ENCODE assay signal across 21 mouse cellular contexts in genomic region chr7:25432381-25432780, GRCm38 (mm10). TPM values are rescaled to one million over a fixed set of nuclear protein-coding genes. Genes with fewer than 3 reads are reported as not detected.
DNase-seq lines count a peak whose midpoint lies in the region; ATAC-seq and TF ChIP-seq lines count a peak whose summit lies in the region.
"Had no signal": no experiment of that assay in that cellular context is flagged by ENCODE, and none has a peak within 500 bp of the region (broad histone marks: within the 10 kb centered on the region; RNA-seq: fewer than 3 reads in every experiment).

No protein-coding gene starts in this region.

- no peak overlapping the region for H3K4me2 ChIP-seq in hindbrain, embryonic 12.5 days (replicated peaks)
- H3K4me2 ChIP-seq in intestine, embryonic 16.5 days (ENCODE audit: low read depth, low read length), result no peak overlapping the region
- H3K4me2 ChIP-seq: embryonic facial prominence, embryonic 12.5 days; kidney, embryonic 15.5 days; limb, embryonic 13.5 days; lung, embryonic 14.5 days; neural tube, embryonic 15.5 days had no signal

- DNase-seq in hindbrain, embryonic 10.5 days (ENCODE audit: low spot score), result no peak
- no peak for DNase-seq in spleen, adult 2 months (ENCODE audit: low read depth in 1 of 2, low spot score in 2 of 2)
- DNase-seq in spleen, adult 12 weeks (ENCODE audit: low spot score), result no peak
- DNase-seq in adrenal gland, adult 18-20 months (ENCODE audit: low spot score in 2 of 2), result no peak
- no peak for DNase-seq in cerebellum, adult 9-11 months
- DNase-seq: cerebellum, adult 11-12 months; lung, embryonic 14.5 days had no signal

- H3K4me1 ChIP-seq in hindbrain, embryonic 10.5 days (replicated peaks), result peaks cover 27% of the 10 kb centered on the region
- H3K4me1 ChIP-seq in hindbrain, embryonic 12.5 days, result peaks cover 13% of the 10 kb centered on the region
- H3K4me1 ChIP-seq in spleen, adult 2 months (ENCODE audit: control insufficient read depth, insufficient read depth, insufficient read length), result peaks cover 43% of the 10 kb centered on the region
- peaks cover 10% of the 10 kb centered on the region for H3K4me1 ChIP-seq in intestine, embryonic 16.5 days (ENCODE audit: control insufficient read depth, insufficient read depth, low read length)

- TF ChIP-seq POLR2A in spleen, adult 2 months (IDR thresholded peaks at IDR 0.05; ENCODE audit: low read depth, low read length), result no peak

- H3K36me3 ChIP-seq in hindbrain, embryonic 10.5 days, result no peaks in the 10 kb centered on the region
- H3K36me3 ChIP-seq in hindbrain, embryonic 12.5 days, result no peaks in the 10 kb centered on the region
- no peaks in the 10 kb centered on the region for H3K36me3 ChIP-seq in spleen, adult 2 months (ENCODE audit: control insufficient read depth, insufficient read depth, low read length)
- no peaks in the 10 kb centered on the region for H3K36me3 ChIP-seq in intestine, embryonic 16.5 days (ENCODE audit: control insufficient read depth, insufficient read depth, low read length)
- H3K36me3 ChIP-seq: embryonic facial prominence, embryonic 12.5 days; kidney, embryonic 15.5 days; limb, embryonic 13.5 days; neural tube, embryonic 15.5 days had no signal

- H3K27ac ChIP-seq in hindbrain, embryonic 10.5 days, result peak overlapping the region; percentile 81; the same call in 1 of the 2 replicates
- H3K27ac ChIP-seq in hindbrain, embryonic 12.5 days, result no peak overlapping the region
- peak overlapping the region; percentile 88 for H3K27ac ChIP-seq in spleen, adult 2 months (ENCODE audit: insufficient read depth, low read length)
- H3K27ac ChIP-seq in intestine, embryonic 16.5 days (ENCODE audit: low read length), result peak overlapping the region; percentile 20
- H3K27ac ChIP-seq: embryonic facial prominence, embryonic 12.5 days; hindbrain, postnatal 0 days; limb, embryonic 13.5 days had no signal

- H3K9me3 ChIP-seq in hindbrain, embryonic 10.5 days, result no peaks in the 10 kb centered on the region
- H3K9me3 ChIP-seq in hindbrain, embryonic 12.5 days (replicated peaks), result no peaks in the 10 kb centered on the region
- H3K9me3 ChIP-seq in intestine, embryonic 16.5 days (ENCODE audit: control insufficient read depth, low read length), result no peaks in the 10 kb centered on the region
- H3K9me3 ChIP-seq: embryonic facial prominence, embryonic 12.5 days; kidney, embryonic 15.5 days; limb, embryonic 13.5 days; neural tube, embryonic 15.5 days had no signal

- no peak overlapping the region for H3K9ac ChIP-seq in hindbrain, embryonic 12.5 days
- H3K9ac ChIP-seq in intestine, embryonic 16.5 days (ENCODE audit: low read depth, low read length), result no peak overlapping the region
- H3K9ac ChIP-seq: embryonic facial prominence, embryonic 12.5 days; kidney, embryonic 15.5 days; limb, embryonic 13.5 days; lung, embryonic 14.5 days; neural tube, embryonic 15.5 days had no signal

- no peak for ATAC-seq in hindbrain, embryonic 12.5 days (ENCODE audit: low FRiP score)
- ATAC-seq in intestine, embryonic 16.5 days, result no peak
- ATAC-seq: hindbrain, postnatal 0 days had no signal

- H3K27me3 ChIP-seq in hindbrain, embryonic 10.5 days (ENCODE audit: insufficient read depth, poor library complexity, severe bottlenecking), result no peaks in the 10 kb centered on the region
- no peaks in the 10 kb centered on the region for H3K27me3 ChIP-seq in hindbrain, embryonic 12.5 days
- no peaks in the 10 kb centered on the region for H3K27me3 ChIP-seq in spleen, adult 2 months (ENCODE audit: control insufficient read depth, insufficient read depth, low read length)
- H3K27me3 ChIP-seq in intestine, embryonic 16.5 days (replicated peaks; ENCODE audit: control insufficient read depth, insufficient read depth, low read length), result no peaks in the 10 kb centered on the region
- H3K27me3 ChIP-seq: embryonic facial prominence, embryonic 12.5 days; kidney, embryonic 15.5 days; limb, embryonic 13.5 days; neural tube, embryonic 15.5 days had no signal

- TF ChIP-seq CTCF in spleen, adult 2 months (IDR thresholded peaks at IDR 0.05; ENCODE audit: extremely low read depth, insufficient read depth, insufficient read length, insufficient replicate concordance), result no peak

- no peak overlapping the region for H3K4me3 ChIP-seq in hindbrain, embryonic 10.5 days
- no peak overlapping the region for H3K4me3 ChIP-seq in hindbrain, embryonic 12.5 days
- no peak overlapping the region for H3K4me3 ChIP-seq in spleen, adult 2 months (ENCODE audit: extremely low read depth, insufficient read depth, insufficient read length)
- H3K4me3 ChIP-seq in intestine, embryonic 16.5 days (ENCODE audit: low read length), result no peak overlapping the region
- H3K4me3 ChIP-seq: embryonic facial prominence, embryonic 12.5 days; kidney, embryonic 15.5 days; limb, embryonic 13.5 days; neural tube, embryonic 15.5 days had no signal

- WGBS in hindbrain, embryonic 10.5 days, result 93% methylated on average over 6 of the region's 6 CpGs
- 80% methylated on average over 6 of the region's 6 CpGs for WGBS in hindbrain, embryonic 12.5 days
- WGBS in spleen, adult 2 months, result 80% methylated on average over 6 of the region's 6 CpGs
- 87% methylated on average over 6 of the region's 6 CpGs for WGBS in intestine, embryonic 16.5 days

RNA-seq across cellular contexts. Expression of gene Cxcl17, which starts 19.7 kb away (rescaled TPM):
- polyA plus RNA-seq in hindbrain, embryonic 10.5 days (2016; fragmentation: Nextera tagmentation; extraction: Ambion mirVana), result 0.45 and 0.63 TPM in 2 replicates
- 0.30 and 0.43 TPM in 2 replicates for polyA plus RNA-seq in hindbrain, embryonic 12.5 days (2016; fragmentation: Nextera tagmentation; extraction: Ambion mirVana)
- not detected in 2 replicates for polyA plus RNA-seq in spleen, adult 2 months (2012; rRNA removed)
- polyA plus RNA-seq in intestine, embryonic 16.5 days (2015; fragmentation: Nextera tagmentation; extraction: Ambion mirVana), result 0.18 and 0.43 TPM in 2 replicates
- not detected for total RNA-seq in adrenal gland, adult 18-20 months (2021)
- total RNA-seq: adrenal gland, postnatal 4 days; gastrocnemius, postnatal 4 days; heart, postnatal 10 days; hindbrain, postnatal 0 days; layer of hippocampus, adult 18-20 months; left cerebral cortex, adult 8-10 months had no signal
- polyA plus RNA-seq: C2C12; frontal cortex, adult 2 months; lung, embryonic 14.5 days had no signal

RNA-seq across cellular contexts. Expression of gene Lipe, which starts 33.9 kb away (rescaled TPM):
- 6.0 and 8.6 TPM in 2 replicates for polyA plus RNA-seq in hindbrain, embryonic 10.5 days (2016; fragmentation: Nextera tagmentation; extraction: Ambion mirVana)
- 7.8 and 9.4 TPM in 2 replicates for polyA plus RNA-seq in hindbrain, embryonic 12.5 days (2016; fragmentation: Nextera tagmentation; extraction: Ambion mirVana)
- 35.0 and 46.0 TPM in 2 replicates for polyA plus RNA-seq in spleen, adult 2 months (2012; rRNA removed)
- 9.1 and 11.8 TPM in 2 replicates for polyA plus RNA-seq in intestine, embryonic 16.5 days (2015; fragmentation: Nextera tagmentation; extraction: Ambion mirVana)
- 100 to 1,000 TPM; 332 to 738 TPM for total RNA-seq in adrenal gland, adult 18-20 months (2021)

RNA-seq across cellular contexts. Expression of gene Ceacam1, which starts 45.0 kb away (rescaled TPM):
- polyA plus RNA-seq in hindbrain, embryonic 10.5 days (2016; fragmentation: Nextera tagmentation; extraction: Ambion mirVana), result 0.92 and 2.2 TPM in 2 replicates
- 0.81 and 1.8 TPM in 2 replicates for polyA plus RNA-seq in hindbrain, embryonic 12.5 days (2016; fragmentation: Nextera tagmentation; extraction: Ambion mirVana)
- 16.0 and 16.3 TPM in 2 replicates for polyA plus RNA-seq in spleen, adult 2 months (2012; rRNA removed)
- 40.6 and 46.7 TPM in 2 replicates for polyA plus RNA-seq in intestine, embryonic 16.5 days (2015; fragmentation: Nextera tagmentation; extraction: Ambion mirVana)
- 10 to 100 TPM in 1 of 2 experiments, 1 to 10 TPM in 1; 9.3 to 34.6 TPM for total RNA-seq in adrenal gland, adult 18-20 months (2021)
